Mouse (Mus musculus) kidney, embryonic 16.5 days (tissue): ENCODE results near the gene Sppl2b. TPM values are rescaled to one million over a fixed set of nuclear protein-coding genes. Genes with fewer than 3 reads are reported as not detected.

ENCODE experiments used
- ATAC-seq: fragments of 200-750 bp; cut with Nextera tagmentation; 2 replicates; pipeline ENCODE4 v1.8.0; 2017; ENCODE audit warnings: moderate TSS enrichment; ENCODE audit not compliant: low FRiP score, low TSS enrichment
- H3K27ac ChIP-seq: fragments of 300-500 bp; sonication (generic); 2 replicates; pipeline ENCODE4 v1.5.1; 2014; ENCODE audit warnings: low read length
- H3K27me3 ChIP-seq: fragments of 300-500 bp; sonication (generic); 2 replicates; pipeline ENCODE4 v1.6.1; 2014; ENCODE audit warnings: low read length, control low read depth, mixed read lengths; ENCODE audit not compliant: insufficient read depth
- H3K36me3 ChIP-seq: fragments of 300-500 bp; sonication (generic); 2 replicates; pipeline ENCODE4 v1.6.1; 2014; ENCODE audit warnings: low read length, control low read depth, mixed read lengths; ENCODE audit not compliant: insufficient read depth
- H3K4me1 ChIP-seq: fragments of 300-500 bp; sonication (generic); 2 replicates; pipeline ENCODE4 v1.6.1; 2014; ENCODE audit warnings: low read length, control low read depth, mixed read lengths; ENCODE audit not compliant: insufficient read depth
- H3K4me2 ChIP-seq: fragments of 300-500 bp; sonication (generic); replicated peaks from 2 replicates; pipeline ENCODE4 v1.6.1; 2014; ENCODE audit warnings: low read depth, low read length
- H3K4me3 ChIP-seq: fragments of 300-500 bp; sonication (generic); 2 replicates; pipeline ENCODE4 v1.5.1; 2014; ENCODE audit warnings: mild to moderate bottlenecking, low read length
- H3K9ac ChIP-seq: fragments of 300-500 bp; sonication (generic); replicated peaks from 2 replicates; pipeline ENCODE4 v1.6.1; 2014; ENCODE audit warnings: low read length
- H3K9me3 ChIP-seq: fragments of 300-500 bp; sonication (generic); 2 replicates; pipeline ENCODE4 v1.6.1; 2016; ENCODE audit warnings: low read length, control low read depth
- WGBS: fragments of 180-500 bp; shearing (Covaris S2); extraction: QIAGEN DNeasy Blood & Tissue Kit; methylation state at CpG from one replicate; pipeline ENCODE4 v1.1.7; 2014; 5-methylcytosine and 5-hydroxymethylcytosine counted together
- polyA plus RNA-seq: library from polyadenylated mRNA; unstranded; fragments of >200 nt; fragmentation: Nextera tagmentation; extraction: Ambion mirVana; gene quantifications from 2 replicates; pipeline ENCODE4 v1.2.1, GENCODE M21; 2015

Sppl2b gene
- polyA plus RNA-seq, 1 experiment from 2014 or later: 54.0 TPM

GRCm38 (mm10) chr10:80843931-80844547, 11.0 kb upstream of the Sppl2b start, which contains the start of gene Lingo3:
TSS of gene Lingo3 (minus strand) at chr10:80844039.
- Histone ChIP-seq H3K36me3 (no peaks in the 10 kb centered on the region), H3K9me3 (no peaks in the 10 kb centered on the region), H3K27me3 (peaks cover 37% of the 10 kb centered on the region), H3K4me2 (peak within 1 kb of the TSS; percentile 63), H3K27ac (no peak within 1 kb of the TSS), H3K4me1 (peaks cover 11% of the 10 kb centered on the region; the same call in 1 of the 2 replicates), H3K9ac (peak within 1 kb of the TSS; percentile 61), H3K4me3 (peak within 1 kb of the TSS; percentile 46)
- 4% methylated on average over 51 of the region's 51 CpGs for WGBS
- no peak for ATAC-seq

DNA sequence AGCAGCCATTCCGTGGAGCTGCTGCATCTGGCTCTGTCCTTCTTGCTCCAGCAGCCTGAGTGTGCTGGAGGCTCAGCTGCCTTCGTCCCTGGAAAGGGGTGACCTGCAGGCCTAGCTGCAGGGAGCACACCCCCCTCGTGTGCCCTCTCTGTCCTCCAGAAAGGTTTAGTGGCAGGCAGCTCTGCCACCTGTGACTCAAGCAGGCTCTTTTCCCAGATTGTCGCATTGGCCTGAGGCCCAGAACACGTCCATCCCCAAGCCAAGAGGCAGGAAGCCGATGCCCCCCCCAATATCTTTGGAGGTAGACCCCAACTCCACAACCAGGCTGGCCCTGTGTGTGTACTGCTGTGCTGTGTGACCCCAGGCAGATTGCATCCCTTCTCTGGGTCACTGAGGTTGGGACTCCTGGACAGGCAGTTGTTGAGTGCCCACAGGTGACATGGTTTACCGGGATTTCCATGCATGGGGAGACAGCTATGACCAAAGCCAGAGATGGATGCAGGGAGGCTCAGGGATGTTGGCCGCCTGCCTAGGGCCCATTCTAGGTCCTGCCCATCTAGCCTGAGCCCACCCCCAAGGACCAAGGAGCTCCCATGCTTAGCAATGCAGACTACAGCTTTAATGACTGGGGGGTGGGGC, 9.9 kb upstream of the Sppl2b start:
- H3K9ac ChIP-seq: no peak overlapping the region
- H3K36me3 ChIP-seq: no peaks in the 10 kb centered on the region
- no peak overlapping the region for H3K4me2 ChIP-seq
- ATAC-seq: no peak
- 56% methylated on average over 8 of the region's 8 CpGs for WGBS
- H3K4me3 ChIP-seq: no peak overlapping the region
- peaks cover 11% of the 10 kb centered on the region; the same call in 1 of the 2 replicates for H3K4me1 ChIP-seq
- no peak overlapping the region for H3K27ac ChIP-seq
- H3K9me3 ChIP-seq: no peaks in the 10 kb centered on the region
- peaks cover 37% of the 10 kb centered on the region for H3K27me3 ChIP-seq

DNA sequence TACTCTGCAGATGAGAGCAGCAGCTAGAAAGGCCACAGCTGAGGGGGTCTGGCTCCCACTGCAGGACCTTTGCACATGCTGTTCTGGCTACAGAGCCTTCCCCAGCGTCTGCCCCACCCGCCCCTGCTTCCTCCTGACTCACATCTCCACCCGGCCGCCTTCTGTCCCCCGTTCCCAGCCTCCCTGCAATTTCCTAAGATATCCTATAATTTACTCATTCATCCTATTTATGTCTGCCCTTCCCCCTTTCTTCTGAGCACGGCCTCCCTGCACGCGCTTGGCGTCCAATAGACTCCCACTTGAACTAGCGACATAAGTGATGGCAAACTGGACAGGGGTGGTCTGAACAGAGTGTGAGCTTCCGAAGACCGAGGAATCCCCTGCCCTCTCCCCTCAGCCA, 9.3 kb upstream of the Sppl2b start:
- 65% methylated on average over 12 of the region's 12 CpGs for WGBS

DNA sequence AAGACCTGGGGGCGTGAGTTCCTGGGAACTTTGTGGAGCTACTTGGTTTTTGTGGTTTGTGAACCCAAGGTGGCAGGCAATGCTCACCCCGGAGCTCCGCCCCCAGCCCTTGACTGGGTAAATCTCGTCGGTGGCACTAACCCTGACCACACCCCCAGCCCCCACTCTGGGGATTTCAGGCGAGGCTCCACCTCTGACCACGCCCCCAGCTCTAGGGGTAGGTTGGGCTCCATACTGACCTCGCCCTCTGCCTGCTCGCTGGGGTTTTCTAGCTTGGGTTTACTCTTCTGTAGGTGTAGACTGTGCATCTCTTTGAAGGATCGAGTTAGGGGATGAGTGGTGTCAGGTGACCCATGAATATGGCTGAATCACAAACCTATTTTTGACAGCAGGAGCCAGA, 6.5 kb upstream of the Sppl2b start:
- peaks cover 20% of the 10 kb centered on the region for H3K27me3 ChIP-seq
- H3K4me1 ChIP-seq: peaks cover 9% of the 10 kb centered on the region; the same call in 1 of the 2 replicates
- H3K9me3 ChIP-seq: no peaks in the 10 kb centered on the region
- WGBS: 8% methylated on average over 10 of the region's 10 CpGs
- no peak overlapping the region for H3K27ac ChIP-seq
- H3K36me3 ChIP-seq: peaks cover 21% of the 10 kb centered on the region; the same call in 1 of the 2 replicates
- ATAC-seq: peak; percentile 17; the same call in 1 of the 2 replicates
- H3K4me3 ChIP-seq: no peak overlapping the region
- H3K9ac ChIP-seq: no peak overlapping the region
- H3K4me2 ChIP-seq: no peak overlapping the region

More for the DNA sequence above, 9.3 kb upstream of the Sppl2b start:
- Histone ChIP-seq H3K4me3 (no peak overlapping the region), H3K9ac (no peak overlapping the region), H3K27me3 (peaks cover 37% of the 10 kb centered on the region), H3K4me2 (no peak overlapping the region), H3K36me3 (no peaks in the 10 kb centered on the region), H3K9me3 (no peaks in the 10 kb centered on the region), H3K4me1 (peaks cover 11% of the 10 kb centered on the region; the same call in 1 of the 2 replicates), H3K27ac (no peak overlapping the region)
- ATAC-seq: no peak

GRCm38 (mm10) chr10:80855749-80856073, 636 bp downstream of the Sppl2b start:
- ATAC-seq: 0 out of 2 replicates have a peak, but pooled peaks have one; percentile 7
- whole genome bisulfite sequencing: 22% methylated on average over 11 of the region's 11 CpGs
- Histone ChIP-seq H3K4me1 (peaks cover 22% of the 10 kb centered on the region), H3K36me3 (peaks cover 21% of the 10 kb centered on the region; the same call in 1 of the 2 replicates), H3K4me2 (peak overlapping the region; percentile 99), H3K27ac (no peak overlapping the region), H3K9me3 (no peaks in the 10 kb centered on the region), H3K27me3 (no peaks in the 10 kb centered on the region), H3K9ac (peak overlapping the region; percentile 94), H3K4me3 (peak overlapping the region; percentile 76)

GRCm38 (mm10) chr10:80856267-80856666, 1.2 kb downstream of the Sppl2b start:
- Histone ChIP-seq H3K9ac (peak overlapping the region; percentile 94; the same call in 1 of the 2 replicates), H3K9me3 (no peaks in the 10 kb centered on the region), H3K27me3 (no peaks in the 10 kb centered on the region), H3K27ac (no peak overlapping the region), H3K36me3 (peaks cover 17% of the 10 kb centered on the region; the same call in 1 of the 2 replicates), H3K4me3 (no peak overlapping the region; the same call in 1 of the 2 replicates), H3K4me2 (peak overlapping the region; percentile 99), H3K4me1 (peaks cover 22% of the 10 kb centered on the region)
- 59% methylated on average over 3 of the region's 3 CpGs for WGBS
- no peak for ATAC-seq

DNA sequence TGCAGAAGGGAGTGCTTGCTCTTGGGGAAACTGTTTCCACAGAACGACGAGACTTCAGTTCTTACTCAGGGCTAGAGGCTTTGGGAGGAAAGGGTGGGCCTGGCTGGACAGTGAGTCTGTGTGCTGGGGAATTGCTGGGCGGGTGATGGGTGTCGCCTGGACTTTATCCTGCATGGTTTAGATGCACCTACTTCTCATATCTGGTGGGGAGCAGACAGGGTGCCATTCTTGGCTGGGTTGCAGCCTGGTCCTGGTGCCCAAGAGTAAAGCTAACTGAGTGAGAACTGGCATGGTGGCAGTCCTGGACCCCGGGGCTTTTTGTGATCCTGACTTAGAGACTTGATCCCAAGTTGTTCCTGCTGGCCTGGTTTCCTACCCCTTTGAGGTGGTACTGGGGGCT, 1.8 kb downstream of the Sppl2b start:
- peaks cover 13% of the 10 kb centered on the region; the same call in 1 of the 2 replicates for H3K36me3 ChIP-seq
- H3K4me1 ChIP-seq: peaks cover 22% of the 10 kb centered on the region
- no peak for ATAC-seq
- H3K27me3 ChIP-seq: no peaks in the 10 kb centered on the region
- no peak overlapping the region; the same call in 1 of the 2 replicates for H3K9ac ChIP-seq
- 83% methylated on average over 5 of the region's 5 CpGs for WGBS
- H3K9me3 ChIP-seq: no peaks in the 10 kb centered on the region
- no peak overlapping the region for H3K4me3 ChIP-seq
- H3K27ac ChIP-seq: no peak overlapping the region
- no peak overlapping the region for H3K4me2 ChIP-seq

- Histone ChIP-seq H3K36me3 (peaks cover 9% of the 10 kb centered on the region; the same call in 1 of the 2 replicates), H3K9me3 (no peaks in the 10 kb centered on the region), H3K27ac (no peak overlapping the region), H3K27me3 (no peaks in the 10 kb centered on the region), H3K9ac (peak overlapping the region; percentile 32; the same call in 1 of the 2 replicates), H3K4me1 (peaks cover 22% of the 10 kb centered on the region), H3K4me2 (no peak overlapping the region), H3K4me3 (no peak overlapping the region)
- WGBS: 67% methylated on average over 8 of the region's 8 CpGs
- no peak for ATAC-seq
Measured at GRCm38 (mm10) chr10:80857386-80857785, 2.3 kb downstream of the Sppl2b start.

DNA sequence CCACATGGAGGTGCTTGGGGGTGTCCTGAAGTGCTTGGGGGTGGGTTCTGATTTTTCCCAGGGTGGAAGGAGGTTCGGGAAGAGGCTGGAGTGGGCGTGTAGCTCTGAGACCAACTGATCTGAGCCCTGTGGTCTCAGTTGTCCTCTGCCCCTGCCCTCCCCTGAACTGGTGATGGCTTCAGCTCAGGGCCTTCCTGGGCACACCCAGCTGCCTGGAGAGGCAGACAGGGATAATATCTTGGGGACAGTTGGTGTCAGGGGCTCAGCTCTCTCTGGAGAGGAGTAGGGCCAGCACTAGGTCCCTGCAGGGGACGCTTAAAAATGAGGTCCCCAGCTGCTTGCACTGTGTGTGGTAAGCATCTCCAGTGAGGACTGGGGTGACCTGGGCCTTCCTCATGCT, 2.8 kb downstream of the Sppl2b start:
- H3K27ac ChIP-seq: no peak overlapping the region
- peaks cover 8% of the 10 kb centered on the region; the same call in 1 of the 2 replicates for H3K36me3 ChIP-seq
- no peak overlapping the region for H3K4me2 ChIP-seq
- H3K4me3 ChIP-seq: no peak overlapping the region
- H3K27me3 ChIP-seq: no peaks in the 10 kb centered on the region
- peaks cover 22% of the 10 kb centered on the region for H3K4me1 ChIP-seq
- 73% methylated on average over 3 of the region's 3 CpGs for WGBS
- H3K9me3 ChIP-seq: no peaks in the 10 kb centered on the region
- ATAC-seq: no peak
- H3K9ac ChIP-seq: peak overlapping the region; percentile 32; the same call in 1 of the 2 replicates
